Mouse (Mus musculus) midbrain, embryonic 12.5 days (tissue): ENCODE measurements around the gene Palb2. TPM values are rescaled to one million over a fixed set of nuclear protein-coding genes. Genes with fewer than 3 reads are reported as not detected.
"Not testable (repeated sequence)": the region's sequence is repeated elsewhere in the genome, so short reads cannot be mapped to it uniquely, and the experiment has no call there.

Experiments used
- ATAC-seq: fragments of 200-750 bp; cut with Nextera tagmentation; 2 replicates; pipeline ENCODE4 v1.8.0; 2017; ENCODE audit warnings: low read depth, moderate TSS enrichment, moderate library complexity; ENCODE audit not compliant: low FRiP score
- H3K27ac ChIP-seq: fragments of 300-500 bp; sonication (generic); replicated peaks from 2 replicates; pipeline ENCODE4 v1.5.1; 2016; ENCODE audit warnings: mild to moderate bottlenecking
- H3K27me3 ChIP-seq: fragments of 300-500 bp; sonication (generic); 2 replicates; pipeline ENCODE4 v1.6.1; 2016; ENCODE audit warnings: mild to moderate bottlenecking
- H3K36me3 ChIP-seq: fragments of 300-500 bp; sonication (generic); 2 replicates; pipeline ENCODE4 v1.6.1; 2016
- H3K4me1 ChIP-seq: fragments of 300-500 bp; sonication (generic); 2 replicates; pipeline ENCODE4 v1.6.1; 2016
- H3K4me2 ChIP-seq: fragments of 300-500 bp; sonication (generic); replicated peaks from 2 replicates; pipeline ENCODE4 v1.6.1; 2016; ENCODE audit warnings: mild to moderate bottlenecking, moderate library complexity
- H3K4me3 ChIP-seq: fragments of 300-500 bp; sonication (generic); 2 replicates; pipeline ENCODE4 v1.5.1; 2016; ENCODE audit warnings: mild to moderate bottlenecking
- H3K9ac ChIP-seq: fragments of 300-500 bp; sonication (generic); replicated peaks from 2 replicates; pipeline ENCODE4 v1.6.1; 2016; ENCODE audit warnings: mild to moderate bottlenecking, moderate library complexity
- H3K9me3 ChIP-seq: fragments of 300-500 bp; sonication (generic); 2 replicates; pipeline ENCODE4 v1.6.1; 2016; ENCODE audit warnings: mild to moderate bottlenecking
- WGBS: fragments of 180-500 bp; shearing (Covaris S2); methylation state at CpG from one replicate; pipeline ENCODE4 v1.1.7; 2016; 5-methylcytosine and 5-hydroxymethylcytosine counted together
- polyA plus RNA-seq: library from polyadenylated mRNA; unstranded; fragments of >200 nt; fragmentation: Nextera tagmentation; extraction: Ambion mirVana; gene quantifications from 2 replicates; pipeline ENCODE4 v1.2.1, GENCODE M21; 2016

Gene Palb2
- polyA plus RNA-seq, 1 experiment from 2014 or later = 20.5 TPM

DNA sequence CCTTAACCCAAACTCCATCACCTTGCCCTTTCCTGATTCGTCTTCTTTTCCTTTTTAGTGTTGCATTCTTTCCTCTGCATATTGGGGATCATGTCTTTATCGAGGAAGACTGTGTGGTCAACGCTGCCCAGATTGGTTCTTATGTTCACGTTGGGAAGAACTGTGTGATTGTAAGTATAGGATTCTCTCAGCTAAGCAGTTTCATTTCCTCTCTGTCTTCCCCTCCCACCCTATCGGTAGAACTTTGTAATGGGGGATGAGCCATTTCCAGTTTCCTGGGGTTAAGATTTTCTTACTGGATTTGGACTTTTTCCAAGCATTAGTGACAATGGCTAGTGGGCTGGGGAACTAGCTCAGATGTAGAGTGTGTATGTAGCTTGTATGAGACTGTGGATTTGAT is 5.4 kb upstream of the Palb2 start:
- Histone ChIP-seq H3K4me1 (peaks cover 7% of the 10 kb centered on the region), H3K36me3 (peaks cover 85% of the 10 kb centered on the region), H3K4me3 (no peak overlapping the region), H3K27ac (no peak overlapping the region), H3K9me3 (no peaks in the 10 kb centered on the region), H3K9ac (no peak overlapping the region), H3K4me2 (no peak overlapping the region), H3K27me3 (no peaks in the 10 kb centered on the region)
- ATAC-seq = no peak
- 97% methylated on average over 5 of the region's 5 CpGs for WGBS

DNA sequence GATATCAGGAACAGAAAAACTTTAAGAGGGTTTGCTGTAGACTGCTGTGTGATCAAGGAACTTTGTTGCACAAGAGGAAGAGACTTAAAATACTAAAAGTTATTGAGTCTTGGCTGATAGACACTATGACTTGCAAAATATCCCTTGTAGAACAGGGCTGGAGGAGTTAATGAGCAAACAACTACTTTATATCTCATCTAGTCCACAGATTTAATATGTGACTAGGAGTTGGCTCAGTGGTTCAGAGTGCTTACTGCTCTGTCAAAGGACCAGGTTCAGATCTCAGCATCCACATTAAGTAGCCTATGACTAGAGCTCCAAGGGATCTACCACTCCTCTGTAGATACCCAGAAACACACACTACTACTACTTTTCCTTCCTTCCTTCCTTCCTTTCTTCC is 4.3 kb upstream of the Palb2 start:
- Histone ChIP-seq H3K27me3 (no peaks in the 10 kb centered on the region), H3K9me3 (no peaks in the 10 kb centered on the region), H3K36me3 (peaks cover 76% of the 10 kb centered on the region), H3K4me1 (peaks cover 11% of the 10 kb centered on the region), H3K4me2 (no peak overlapping the region), H3K4me3 (no peak overlapping the region), H3K9ac (no peak overlapping the region), H3K27ac (no peak overlapping the region)
- no peak for ATAC-seq

DNA sequence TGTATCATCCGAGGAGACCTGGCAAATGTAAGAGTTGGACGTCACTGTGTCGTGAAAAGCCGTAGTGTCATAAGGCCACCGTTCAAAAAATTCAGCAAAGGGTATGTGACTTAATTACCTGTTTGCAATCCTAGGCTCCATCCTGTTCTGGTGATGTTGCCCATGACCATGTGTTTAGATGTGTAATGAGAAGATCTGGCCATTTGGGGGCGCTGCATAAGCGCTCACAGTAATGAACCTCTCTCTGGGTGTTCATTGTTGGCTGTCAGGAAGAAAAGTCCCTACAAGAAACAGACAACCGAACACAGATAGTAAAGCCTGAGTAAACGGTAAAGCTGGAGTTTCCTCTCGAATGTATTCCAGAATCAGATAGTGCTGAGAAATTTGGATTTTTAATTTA is 2.3 kb upstream of the Palb2 start:
- H3K9me3 ChIP-seq = no peaks in the 10 kb centered on the region
- H3K27ac ChIP-seq = no peak overlapping the region
- H3K4me3 ChIP-seq = no peak overlapping the region
- H3K4me2 ChIP-seq = no peak overlapping the region
- ATAC-seq = no peak
- peaks cover 57% of the 10 kb centered on the region for H3K36me3 ChIP-seq
- 73% methylated on average over 10 of the region's 10 CpGs for WGBS
- H3K9ac ChIP-seq = no peak overlapping the region
- peaks cover 14% of the 10 kb centered on the region for H3K4me1 ChIP-seq
- H3K27me3 ChIP-seq = no peaks in the 10 kb centered on the region

DNA sequence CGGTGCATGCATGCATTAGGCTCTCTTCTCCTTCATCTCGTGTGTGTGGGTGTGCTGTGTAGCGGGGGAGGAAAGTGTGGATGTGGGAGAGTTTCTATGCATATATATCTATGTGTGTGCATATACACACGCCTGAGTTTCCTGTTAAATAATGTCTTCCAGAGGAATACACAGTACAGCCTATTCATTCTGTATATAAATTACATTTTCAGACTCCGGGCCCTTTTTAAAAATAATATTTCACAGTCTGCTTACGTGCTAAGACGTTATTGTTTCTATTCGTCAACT is 497 bp upstream of the Palb2 start:
- Histone ChIP-seq H3K4me2 (peak overlapping the region; percentile 85), H3K9ac (peak overlapping the region; percentile 81), H3K27me3 (no peaks in the 10 kb centered on the region), H3K27ac (peak overlapping the region; percentile 73; the same call in 1 of the 2 replicates), H3K4me3 (peak overlapping the region; percentile 86), H3K36me3 (peaks cover 45% of the 10 kb centered on the region), H3K9me3 (no peaks in the 10 kb centered on the region), H3K4me1 (peaks cover 14% of the 10 kb centered on the region)
- ATAC-seq = no peak
- WGBS = 18% methylated on average over 8 of the region's 8 CpGs

DNA sequence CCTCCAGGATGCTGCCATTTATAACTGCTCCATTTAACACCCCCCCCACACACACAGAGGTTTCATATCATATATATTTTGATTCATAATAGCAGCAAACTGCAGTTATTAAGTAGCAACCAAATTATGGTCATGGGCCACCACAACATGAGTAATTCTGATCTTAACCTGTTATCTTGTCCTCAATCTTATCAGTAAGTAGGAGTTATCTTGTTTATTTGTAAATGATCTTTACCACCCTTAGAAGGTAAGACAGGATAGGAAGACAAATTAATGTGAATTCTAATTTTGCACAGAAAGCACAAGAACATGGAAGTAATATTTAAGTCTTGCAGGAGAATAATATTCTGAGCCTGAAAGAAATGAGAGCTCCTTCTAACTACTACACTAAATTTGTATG is 951 bp downstream of the Palb2 start:
- Histone ChIP-seq H3K4me2 (peak overlapping the region; percentile 85), H3K36me3 (peaks cover 45% of the 10 kb centered on the region), H3K4me1 (peaks cover 14% of the 10 kb centered on the region), H3K9me3 (no peaks in the 10 kb centered on the region), H3K27me3 (no peaks in the 10 kb centered on the region), H3K4me3 (peak overlapping the region; percentile 86), H3K27ac (no peak overlapping the region), H3K9ac (peak overlapping the region; percentile 81; the same call in 1 of the 2 replicates)
- ATAC-seq = no peak

DNA sequence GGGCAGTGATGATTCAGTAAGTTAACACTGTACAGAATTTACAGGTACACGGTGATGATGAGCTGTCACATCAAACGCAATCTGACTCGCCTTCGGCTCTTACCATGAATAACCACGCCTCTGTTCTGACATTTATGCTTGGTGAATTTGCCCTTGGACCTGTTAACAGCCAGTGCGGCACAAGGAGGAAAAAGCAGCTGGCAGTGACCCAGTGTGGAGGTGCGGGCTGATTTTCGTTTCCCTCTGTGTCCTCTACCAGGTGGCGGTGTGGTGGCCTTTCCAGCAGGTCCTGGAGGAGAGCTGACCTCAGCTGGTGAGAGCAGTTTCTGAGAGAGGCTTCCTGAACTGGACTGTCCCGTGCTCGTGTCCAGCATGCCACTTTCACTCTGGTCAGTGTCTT is 5.8 kb downstream of the Palb2 start:
- Histone ChIP-seq H3K9ac (no peak overlapping the region), H3K36me3 (peaks cover 59% of the 10 kb centered on the region), H3K4me1 (peaks cover 2% of the 10 kb centered on the region; the same call in 1 of the 2 replicates), H3K27me3 (no peaks in the 10 kb centered on the region), H3K4me3 (no peak overlapping the region), H3K27ac (no peak overlapping the region), H3K4me2 (no peak overlapping the region), H3K9me3 (no peaks in the 10 kb centered on the region)
- no peak for ATAC-seq
- 95% methylated on average over 11 of the region's 11 CpGs for WGBS

DNA sequence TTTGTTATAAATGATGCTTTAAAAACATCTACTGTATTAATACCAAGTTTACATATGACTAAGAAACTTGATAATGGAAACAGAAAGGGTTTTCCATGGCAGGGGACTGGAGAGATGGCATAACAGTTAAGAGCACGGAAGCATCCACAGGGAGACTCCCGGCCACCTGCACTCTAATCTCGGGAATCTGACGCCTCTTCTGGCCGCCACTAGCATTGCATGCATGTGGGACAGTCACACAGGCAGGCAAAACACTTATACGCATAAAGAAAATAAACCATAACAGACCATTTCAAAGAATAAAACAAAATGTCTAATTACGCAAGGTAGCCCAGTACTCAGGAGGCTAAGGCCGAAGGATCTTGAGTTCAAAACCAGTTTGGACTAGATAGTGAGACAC is 7.1 kb downstream of the Palb2 start:
- Histone ChIP-seq H3K27ac (no peak overlapping the region), H3K4me3 (no peak overlapping the region), H3K9me3 (no peaks in the 10 kb centered on the region), H3K4me1 (no peaks in the 10 kb centered on the region), H3K27me3 (no peaks in the 10 kb centered on the region), H3K9ac (no peak overlapping the region), H3K36me3 (peaks cover 70% of the 10 kb centered on the region), H3K4me2 (no peak overlapping the region)
- ATAC-seq = no peak
- WGBS = 66% methylated on average over 8 of the region's 8 CpGs

DNA sequence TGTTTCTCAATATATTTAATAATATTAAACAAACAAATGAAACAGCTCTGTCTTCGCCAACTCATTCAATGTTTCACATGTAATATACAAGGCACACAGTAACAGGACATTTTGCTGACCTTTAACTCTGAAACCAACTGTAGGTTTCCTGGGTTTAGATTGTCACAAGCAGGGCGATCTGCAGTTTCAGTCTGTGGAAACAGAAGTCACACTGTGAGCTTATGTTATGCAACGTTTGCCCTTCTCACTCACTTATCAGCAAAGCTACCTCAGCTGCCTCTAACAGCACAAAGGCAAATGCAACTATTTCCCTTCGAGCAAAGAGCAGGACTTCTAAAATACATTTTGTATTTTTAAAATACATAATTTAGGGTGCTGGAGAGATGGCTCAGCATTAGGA is 9.3 kb downstream of the Palb2 start:
- Histone ChIP-seq H3K27ac (no peak overlapping the region), H3K9me3 (no peaks in the 10 kb centered on the region), H3K4me1 (no peaks in the 10 kb centered on the region), H3K36me3 (peaks cover 78% of the 10 kb centered on the region), H3K9ac (no peak overlapping the region), H3K27me3 (no peaks in the 10 kb centered on the region), H3K4me2 (no peak overlapping the region), H3K4me3 (no peak overlapping the region)
- no peak for ATAC-seq
- whole genome bisulfite sequencing = 91% methylated on average over 4 of the region's 4 CpGs

DNA sequence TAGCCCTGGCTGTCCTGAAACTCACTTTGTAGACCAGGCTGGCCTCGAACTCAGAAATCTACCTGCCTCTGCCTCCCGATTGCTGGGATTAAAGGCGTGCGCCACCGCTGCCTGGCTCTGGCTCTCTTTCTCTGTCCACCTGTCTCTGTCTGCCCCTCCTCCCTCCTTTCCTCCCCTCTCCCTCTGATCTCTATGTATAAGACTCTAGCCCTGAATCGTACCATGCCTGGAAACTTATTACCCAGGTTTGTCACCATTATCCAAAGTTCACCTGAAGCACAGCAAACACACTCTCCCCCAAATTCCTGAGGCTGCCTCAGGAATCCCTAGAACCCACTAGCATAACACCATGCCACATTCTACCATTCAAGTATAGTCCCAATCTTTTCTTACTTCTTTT is 24.6 kb downstream of the Palb2 start:
- WGBS = 98% methylated on average over 6 of the region's 6 CpGs
- no peak for ATAC-seq

DNA sequence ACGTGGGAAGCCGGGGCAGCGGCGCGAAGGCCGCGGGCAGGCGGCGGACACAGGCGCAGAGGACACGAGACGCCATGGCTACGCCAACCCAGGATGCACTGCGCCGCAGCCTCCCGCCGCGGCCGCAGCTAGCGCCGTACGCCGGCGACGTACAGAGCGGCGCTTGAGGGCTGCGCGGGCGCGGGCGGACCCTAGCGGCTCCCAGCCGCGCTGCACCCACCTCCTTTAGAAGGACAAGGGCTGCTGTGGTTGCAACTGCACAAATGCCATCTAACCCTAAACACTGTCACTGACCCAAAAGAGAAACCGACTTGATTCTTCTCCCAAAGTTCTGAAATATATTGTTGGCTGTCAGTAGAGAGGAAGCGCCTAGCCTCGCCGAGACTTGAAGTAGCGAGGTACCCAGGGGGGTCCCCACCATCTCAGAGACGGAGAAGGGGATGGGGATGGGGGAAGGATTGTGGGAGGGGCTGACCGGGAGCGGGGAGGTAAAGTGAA is 31.0 kb downstream of the Palb2 start, which contains the start of gene Ndufab1:
Ndufab1 (minus strand) TSS at position 140 of the 498 bp plus-strand sequence.
- 0% methylated on average over 38 of the region's 43 CpGs for WGBS

More for the DNA sequence above, 24.6 kb downstream of the Palb2 start:
- Histone ChIP-seq H3K36me3 (peaks cover 27% of the 10 kb centered on the region), H3K9ac (no peak overlapping the region), H3K4me1 (no peaks in the 10 kb centered on the region), H3K4me2 (no peak overlapping the region), H3K27ac (no peak overlapping the region), H3K4me3 (no peak overlapping the region), H3K9me3 (no peaks in the 10 kb centered on the region), H3K27me3 (no peaks in the 10 kb centered on the region)

DNA sequence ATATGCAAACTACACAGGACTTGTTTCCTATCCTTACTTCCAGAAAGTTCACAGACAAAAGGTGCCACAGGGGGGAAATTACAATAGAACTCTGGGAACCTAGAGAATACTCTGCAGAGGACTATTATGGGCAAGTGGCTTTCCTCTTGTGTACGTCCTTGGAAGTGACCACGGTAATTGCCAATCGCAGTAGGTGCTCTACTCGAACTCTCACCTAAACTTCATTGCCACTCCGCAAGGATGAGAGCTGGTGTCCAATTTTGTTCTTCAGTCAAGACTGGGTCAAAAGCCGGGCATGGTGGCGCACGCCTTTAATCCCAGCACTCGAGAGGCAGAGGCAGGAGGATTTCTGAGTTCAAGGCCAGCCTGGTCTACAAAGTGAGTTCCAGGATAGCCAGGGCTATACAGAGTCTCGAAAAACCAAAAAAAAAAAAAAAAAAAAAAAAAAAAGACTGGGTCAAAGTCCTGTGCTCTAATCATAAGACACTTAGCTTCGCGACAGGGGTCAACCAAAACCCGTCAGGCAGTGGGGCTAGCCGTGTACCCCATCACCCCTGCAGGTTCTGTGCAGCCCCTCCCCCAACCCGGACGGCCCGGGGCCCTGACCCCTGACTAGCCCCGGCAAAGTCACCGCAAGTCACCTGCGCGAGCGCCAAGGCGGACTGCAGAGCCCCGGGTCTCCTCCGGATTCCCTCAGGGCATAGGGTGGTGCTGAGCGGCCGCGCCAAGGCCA is 31.6 kb downstream of the Palb2 start:
- H3K27me3 ChIP-seq, H3K9me3 ChIP-seq: not testable (repeated sequence)
- H3K4me2 ChIP-seq = peak overlapping the region; percentile 64
- peak overlapping the region; percentile 49; the same call in 1 of the 2 replicates for H3K27ac ChIP-seq
- H3K36me3 ChIP-seq = peaks cover 24% of the 10 kb centered on the region
- H3K4me1 ChIP-seq = peaks cover 14% of the 10 kb centered on the region
- peak overlapping the region; percentile 77 for H3K4me3 ChIP-seq
- 6% methylated on average over 28 of the region's 28 CpGs for WGBS
- peak overlapping the region; percentile 87 for H3K9ac ChIP-seq
- peak; percentile 79 for ATAC-seq

More for the DNA sequence above, 31.0 kb downstream of the Palb2 start, which contains the start of gene Ndufab1:
- Histone ChIP-seq H3K4me3 (peak within 1 kb of the TSS; percentile 77), H3K27ac (peak within 1 kb of the TSS; percentile 49; the same call in 1 of the 2 replicates), H3K27me3 (no peaks in the 10 kb centered on the region), H3K4me1 (peaks cover 14% of the 10 kb centered on the region), H3K36me3 (peaks cover 18% of the 10 kb centered on the region), H3K9me3 (no peaks in the 10 kb centered on the region), H3K9ac (peak within 1 kb of the TSS; percentile 87), H3K4me2 (peak within 1 kb of the TSS; percentile 64)
- ATAC-seq = peak; percentile 99

DNA sequence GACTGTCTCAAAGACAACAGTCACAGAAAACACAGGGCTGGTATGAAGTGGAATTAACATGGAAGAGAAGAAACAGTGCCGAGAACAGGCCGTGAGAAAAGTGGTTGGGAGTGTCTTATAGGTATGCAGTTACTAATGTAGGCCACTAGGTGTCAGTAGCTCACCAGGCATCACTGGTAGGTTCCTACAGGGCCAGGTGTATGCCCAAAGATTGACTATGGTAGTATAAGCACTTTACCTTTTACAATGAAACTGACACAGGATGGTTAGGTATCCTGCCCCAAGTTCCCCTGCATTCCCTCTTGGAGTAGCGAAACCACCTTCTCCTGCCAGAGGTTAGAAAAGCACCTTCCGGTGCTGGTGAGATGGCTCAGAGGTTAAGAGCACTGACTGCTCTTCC is 33.6 kb downstream of the Palb2 start:
- no peak overlapping the region for H3K9ac ChIP-seq
- peaks cover 14% of the 10 kb centered on the region for H3K4me1 ChIP-seq
- no peaks in the 10 kb centered on the region for H3K9me3 ChIP-seq
- no peak overlapping the region for H3K4me3 ChIP-seq
- H3K27ac ChIP-seq = no peak overlapping the region
- 68% methylated on average over 4 of the region's 4 CpGs for WGBS
- ATAC-seq = no peak
- H3K27me3 ChIP-seq = no peaks in the 10 kb centered on the region
- peaks cover 44% of the 10 kb centered on the region for H3K36me3 ChIP-seq
- no peak overlapping the region for H3K4me2 ChIP-seq

DNA sequence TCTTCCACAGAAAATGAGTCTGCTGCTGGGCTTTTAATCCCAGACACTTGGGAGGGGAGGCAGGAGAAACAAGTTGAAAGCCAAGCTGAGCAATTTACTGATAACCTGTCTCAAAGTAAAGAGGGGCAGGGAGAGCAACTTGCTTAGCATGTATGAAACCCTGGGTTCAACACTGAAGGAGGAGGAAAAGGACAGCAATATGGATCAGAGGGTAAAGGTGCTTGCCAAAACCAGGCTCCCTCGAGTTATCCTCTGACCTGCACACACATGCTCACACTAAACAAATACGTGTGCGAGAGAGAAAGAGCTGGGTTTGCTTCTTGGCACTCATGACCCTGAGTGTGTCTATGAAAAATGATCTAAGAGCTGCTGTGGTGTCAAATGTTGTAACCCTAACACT is 34.8 kb downstream of the Palb2 start:
- Histone ChIP-seq H3K36me3 (peaks cover 53% of the 10 kb centered on the region), H3K4me1 (peaks cover 14% of the 10 kb centered on the region), H3K9me3 (no peaks in the 10 kb centered on the region), H3K27me3 (no peaks in the 10 kb centered on the region), H3K4me2 (no peak overlapping the region), H3K9ac (no peak overlapping the region), H3K27ac (no peak overlapping the region), H3K4me3 (no peak overlapping the region)
- 96% methylated on average over 3 of the region's 3 CpGs for WGBS
- ATAC-seq = no peak
